Mouse (Mus musculus) thymus, adult 2 months (tissue): Measurements from ENCODE around the gene Nf1. TPM values are rescaled to one million over a fixed set of nuclear protein-coding genes. Genes with fewer than 3 reads are reported as not detected.
A peak's percentile ranks its signal among the peaks of the same experiment; 100 is the strongest.

Source experiments
- DNase-seq: peaks from one replicate; pipeline ENCODE4 v3.0.0; 2021
- H3K27ac ChIP-seq: fragments of 200-500 bp; 2 replicates; pipeline ENCODE4 v1.5.1; 2012; ENCODE audit warnings: low read length, control low read depth; ENCODE audit not compliant: control insufficient read depth, insufficient read depth
- H3K27me3 ChIP-seq: fragments of 200-500 bp; 2 replicates; pipeline ENCODE4 v1.6.1; 2012; ENCODE audit warnings: mild to moderate bottlenecking, low read length, moderate library complexity, mixed read lengths; ENCODE audit not compliant: control insufficient read depth, insufficient read depth
- H3K36me3 ChIP-seq: fragments of 200-500 bp; 2 replicates; pipeline ENCODE4 v1.6.1; 2012; ENCODE audit warnings: mild to moderate bottlenecking, low read length, moderate library complexity; ENCODE audit not compliant: control insufficient read depth, insufficient read depth
- H3K4me1 ChIP-seq: fragments of 200-500 bp; replicated peaks from 2 replicates; pipeline ENCODE4 v1.6.1; 2012; ENCODE audit warnings: low read length; ENCODE audit not compliant: control insufficient read depth, insufficient read depth
- H3K4me3 ChIP-seq: fragments of 200-500 bp; 2 replicates; pipeline ENCODE4 v1.5.1; 2012; ENCODE audit warnings: mild to moderate bottlenecking, low read length, control low read depth, moderate library complexity; ENCODE audit not compliant: control insufficient read depth, insufficient read depth
- CTCF ChIP-seq: fragments of 200-500 bp; IDR thresholded peaks from 2 replicates; pipeline ENCODE4 v1.5.1; 2012; ENCODE audit warnings: mild to moderate bottlenecking, control low read depth, low read length, moderate library complexity, borderline replicate concordance; ENCODE audit not compliant: control insufficient read depth, poor library complexity, insufficient read depth; ENCODE audit errors: extremely low read depth
- POLR2A ChIP-seq: fragments of 200-500 bp; IDR thresholded peaks from 2 replicates; pipeline ENCODE4 v1.6.1; 2012; ENCODE audit warnings: mild to moderate bottlenecking, low read length, control low read depth, moderate library complexity; ENCODE audit not compliant: control insufficient read depth, poor library complexity, insufficient read depth; ENCODE audit errors: extremely low read depth
- WGBS: fragments of 180-500 bp; shearing (Covaris S2); methylation state at CpG from one replicate; pipeline ENCODE4 v1.1.7; 2018; 5-methylcytosine and 5-hydroxymethylcytosine counted together
- polyA plus RNA-seq: library from polyadenylated mRNA; depleted of rRNA; stranded (reverse); fragments of >200 nt; gene quantifications from 2 replicates; pipeline ENCODE4 v1.2.3, GENCODE M21; 2012

The Nf1 gene
- polyA plus RNA-seq, 1 experiment: 6.9 TPM

- no peak for DNase-seq
- H3K27ac ChIP-seq: no peak overlapping the region
- WGBS: 93% methylated on average over 3 of the region's 3 CpGs
Measured at GRCm38 (mm10) chr11:79511970-79512369, 172.5 kb downstream of the Nf1 start.

DNA sequence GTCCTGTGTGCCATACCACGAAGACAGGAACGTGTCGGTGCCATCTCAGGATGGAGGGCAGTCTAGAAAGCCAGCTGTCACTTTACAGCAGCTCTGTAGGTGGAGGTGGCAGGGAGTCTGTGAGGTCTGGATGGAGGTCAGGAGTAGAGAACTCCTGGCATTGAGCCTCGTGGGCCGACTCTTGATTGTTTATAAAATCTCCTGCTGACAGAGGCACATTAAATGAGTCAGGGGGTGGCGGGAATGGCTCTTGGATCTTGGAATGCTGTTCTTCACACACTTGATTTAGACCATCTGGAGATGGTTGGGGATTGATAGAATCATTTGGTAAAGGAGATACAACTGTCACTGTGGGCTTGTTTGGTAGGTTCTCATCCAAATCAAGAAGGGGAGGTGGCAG lies 175.8 kb downstream of the Nf1 start:
- WGBS: 83% methylated on average over 6 of the region's 6 CpGs
- Histone ChIP-seq H3K36me3 (peaks cover 29% of the 10 kb centered on the region), H3K27ac (no peak overlapping the region), H3K27me3 (no peaks in the 10 kb centered on the region), H3K4me1 (peaks cover 4% of the 10 kb centered on the region; the same call in 1 of the 2 replicates), H3K4me3 (no peak overlapping the region)
- DNase-seq: no peak
- TF ChIP-seq CTCF (no peak), POLR2A (no peak)

More at GRCm38 (mm10) chr11:79511970-79512369, 172.5 kb downstream of the Nf1 start:
- Histone ChIP-seq H3K36me3 (peaks cover 29% of the 10 kb centered on the region), H3K27me3 (no peaks in the 10 kb centered on the region), H3K4me1 (peaks cover 2% of the 10 kb centered on the region; the same call in 1 of the 2 replicates), H3K4me3 (no peak overlapping the region)
- TF ChIP-seq POLR2A: no peak
- no peak for TF ChIP-seq CTCF

DNA sequence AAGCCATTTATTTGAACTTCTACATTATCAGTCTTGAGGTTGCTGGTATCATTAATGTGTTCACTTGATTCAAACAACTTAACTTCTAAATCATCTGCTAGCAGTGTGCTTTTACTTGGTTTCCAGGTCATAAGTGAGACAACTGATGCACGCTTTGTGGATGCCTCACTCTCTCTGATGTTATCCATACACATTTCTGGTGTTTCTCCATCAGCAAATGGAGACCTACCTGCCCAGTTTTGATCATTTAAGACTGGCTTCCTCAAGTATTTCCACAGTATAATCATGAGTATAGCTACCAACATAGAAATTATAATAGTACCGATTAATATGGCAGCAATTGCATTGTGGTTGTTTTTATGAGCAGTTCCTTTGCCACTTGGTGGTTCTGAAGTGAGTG lies 176.3 kb downstream of the Nf1 start:
- Histone ChIP-seq H3K4me3 (no peak overlapping the region), H3K4me1 (peaks cover 5% of the 10 kb centered on the region), H3K27ac (no peak overlapping the region), H3K36me3 (peaks cover 29% of the 10 kb centered on the region), H3K27me3 (no peaks in the 10 kb centered on the region)
- 94% methylated on average over 2 of the region's 2 CpGs for WGBS
- no peak for TF ChIP-seq CTCF
- TF ChIP-seq POLR2A: no peak
- no peak for DNase-seq

DNA sequence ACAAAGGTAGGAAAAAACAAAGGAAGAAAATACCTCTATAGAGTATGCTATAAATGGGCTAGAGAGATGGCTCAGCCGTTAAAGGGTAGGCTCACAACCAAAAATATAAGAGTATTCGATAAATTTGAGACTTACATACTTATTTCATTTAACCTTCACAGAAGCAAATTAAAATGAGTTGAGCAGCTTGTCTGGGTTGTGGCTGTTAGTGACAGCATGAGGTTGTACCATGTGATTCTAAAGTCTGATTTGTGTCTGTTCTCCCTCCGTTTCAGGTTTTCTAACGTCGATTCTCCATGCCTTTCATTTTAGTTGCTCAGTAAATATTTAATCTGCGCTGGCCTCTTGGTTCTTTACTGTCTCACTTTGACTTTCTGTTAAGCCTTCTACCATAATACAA lies 179.8 kb downstream of the Nf1 start:
- 33% methylated on average over 6 of the region's 6 CpGs for WGBS
- Histone ChIP-seq H3K4me1 (peaks cover 13% of the 10 kb centered on the region), H3K4me3 (no peak overlapping the region), H3K36me3 (peaks cover 20% of the 10 kb centered on the region), H3K27ac (no peak overlapping the region; the same call in 1 of the 2 replicates), H3K27me3 (no peaks in the 10 kb centered on the region)
- no peak for TF ChIP-seq CTCF
- no peak for DNase-seq

DNA sequence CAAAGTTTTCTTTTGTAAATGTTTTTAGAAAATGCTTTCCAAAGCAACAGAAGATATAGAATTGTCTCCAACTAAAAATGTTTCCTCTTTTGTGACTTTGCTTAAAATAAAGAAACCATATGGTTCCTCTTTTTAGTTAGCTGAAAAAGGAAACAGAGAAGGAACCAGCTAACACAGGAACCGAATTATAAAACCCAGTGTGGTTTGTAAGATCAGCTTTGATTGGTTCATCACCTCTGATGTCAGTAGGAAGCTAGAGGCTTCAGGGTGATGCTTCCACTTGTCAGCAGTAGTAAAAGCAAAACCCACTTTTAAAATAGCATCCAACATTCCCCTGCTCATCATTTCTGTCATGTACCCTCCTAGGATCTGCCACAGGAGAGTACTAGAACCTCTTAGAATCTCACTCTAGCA lies 180.4 kb downstream of the Nf1 start:
- Histone ChIP-seq H3K36me3 (peaks cover 16% of the 10 kb centered on the region), H3K27me3 (no peaks in the 10 kb centered on the region), H3K4me1 (peaks cover 14% of the 10 kb centered on the region), H3K27ac (no peak overlapping the region), H3K4me3 (no peak overlapping the region)
- no peak for TF ChIP-seq CTCF
- no peak for TF ChIP-seq POLR2A
- WGBS: 0% methylated on average over 1 of the region's 1 CpGs
- DNase-seq: peak; percentile 36

- no peak for TF ChIP-seq CTCF
- TF ChIP-seq POLR2A: no peak
- H3K27me3 ChIP-seq: no peaks in the 10 kb centered on the region
- H3K27ac ChIP-seq: no peak overlapping the region
- no peak for DNase-seq
- H3K4me3 ChIP-seq: no peak overlapping the region
- peaks cover 14% of the 10 kb centered on the region for H3K4me1 ChIP-seq
- peaks cover 7% of the 10 kb centered on the region for H3K36me3 ChIP-seq
Measured at GRCm38 (mm10) chr11:79520772-79521171, 181.3 kb downstream of the Nf1 start.

GRCm38 (mm10) chr11:79521930-79522329 lies 182.4 kb downstream of the Nf1 start:
- no peak for DNase-seq
- TF ChIP-seq CTCF: no peak
- Histone ChIP-seq H3K27ac (peak overlapping the region; percentile 68; the same call in 1 of the 2 replicates), H3K4me3 (0 out of 2 replicates have a peak overlapping the region, but pooled peaks have one; percentile 11), H3K27me3 (no peaks in the 10 kb centered on the region), H3K36me3 (no peaks in the 10 kb centered on the region), H3K4me1 (peaks cover 16% of the 10 kb centered on the region)
